Mouse (Mus musculus) adrenal gland, postnatal 36 days (tissue): ENCODE measurements at regions not wholly inside any gene's neighbourhood (a gene's known extent, or its start where the extent isn't known, plus 50 kb on each side); places are given as distances from the start of the nearest gene placed in this dataset.

Experiments
- DNase-seq, 2 experiments: peaks; one replicate each; pipeline ENCODE4 v3.0.0; 2021; ENCODE audit warnings: mixed read lengths in 1 of 2

DNA sequence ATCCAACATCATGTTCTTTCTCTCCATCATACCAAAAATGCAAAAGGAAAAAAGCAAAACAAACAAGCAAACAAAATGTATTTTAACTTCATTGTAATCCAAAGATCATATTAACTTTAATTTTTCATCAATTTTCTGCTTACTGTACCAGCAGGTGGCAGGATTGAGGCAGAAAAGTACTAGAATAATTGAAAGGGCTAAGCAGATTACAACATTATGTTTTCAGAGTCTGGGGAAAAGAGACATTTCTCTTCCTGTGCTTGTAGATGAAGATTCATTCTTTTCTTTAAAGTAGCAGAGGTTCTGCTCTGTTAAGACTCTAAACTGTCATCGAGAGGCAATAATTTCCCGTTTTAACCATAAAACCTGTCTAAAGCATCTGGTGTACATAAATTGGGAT is 394.7 kb upstream of the Slitrk6 start:
- peak in 1 of 2 experiments; percentile 3 for DNase-seq

DNA sequence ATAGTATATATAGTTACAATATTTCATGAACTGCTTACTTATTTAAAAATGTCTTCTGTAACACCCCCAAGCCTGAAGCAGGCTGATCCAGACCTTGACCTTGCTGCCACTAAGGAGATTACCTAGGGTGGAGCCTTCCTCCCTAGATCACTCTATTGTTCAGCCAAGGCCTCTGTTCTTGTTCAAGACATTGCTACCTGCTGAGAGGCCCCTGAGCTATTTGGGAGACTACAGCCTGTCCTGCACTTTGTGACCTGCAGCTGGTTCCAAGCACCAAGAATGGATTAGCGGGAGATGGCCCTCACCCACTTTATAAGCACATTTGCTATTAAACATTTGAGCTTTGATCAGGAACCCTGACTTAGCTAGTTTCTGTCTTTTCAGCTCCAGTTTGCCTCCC is 361.7 kb upstream of the Slitrk6 start:
- no peak for DNase-seq

DNA sequence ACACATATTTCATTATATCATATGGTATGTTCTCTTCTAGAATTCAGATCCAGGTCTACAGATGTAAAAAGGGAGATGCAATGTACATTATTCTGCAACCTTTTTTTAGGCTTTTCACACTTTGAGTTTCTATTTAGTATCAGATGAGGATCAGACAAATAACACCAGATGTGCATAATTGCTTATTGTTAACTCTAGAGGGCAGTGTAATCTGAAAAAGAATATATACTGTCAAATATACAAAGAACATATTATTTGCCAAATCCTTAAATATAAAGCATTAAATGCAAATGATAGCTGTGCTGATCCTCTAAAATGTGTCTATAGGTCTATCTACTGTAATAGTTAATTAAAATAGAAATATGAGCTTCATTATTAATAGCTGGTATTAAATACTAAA is 348.6 kb upstream of the Slitrk6 start:
- no peak for DNase-seq

DNA sequence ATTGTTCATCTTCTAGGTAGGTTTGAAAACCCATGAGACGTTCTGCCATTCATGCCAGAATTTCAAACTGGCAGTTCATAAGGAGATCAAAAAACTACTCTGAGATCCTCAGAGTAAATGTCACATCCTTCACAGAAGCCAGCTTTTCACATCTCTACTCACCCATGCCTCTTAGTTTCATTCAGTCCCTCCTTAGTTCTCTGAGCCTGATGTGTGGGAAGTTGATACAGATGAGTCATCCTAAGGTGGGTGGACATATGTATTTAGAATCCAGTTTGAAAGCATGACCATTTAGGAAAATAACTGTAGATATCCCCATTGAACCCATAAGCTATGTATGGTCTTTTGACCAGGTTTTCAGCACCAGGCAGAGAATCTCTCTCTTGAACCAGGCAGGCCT is 345.3 kb upstream of the Slitrk6 start:
- no peak for DNase-seq

DNA sequence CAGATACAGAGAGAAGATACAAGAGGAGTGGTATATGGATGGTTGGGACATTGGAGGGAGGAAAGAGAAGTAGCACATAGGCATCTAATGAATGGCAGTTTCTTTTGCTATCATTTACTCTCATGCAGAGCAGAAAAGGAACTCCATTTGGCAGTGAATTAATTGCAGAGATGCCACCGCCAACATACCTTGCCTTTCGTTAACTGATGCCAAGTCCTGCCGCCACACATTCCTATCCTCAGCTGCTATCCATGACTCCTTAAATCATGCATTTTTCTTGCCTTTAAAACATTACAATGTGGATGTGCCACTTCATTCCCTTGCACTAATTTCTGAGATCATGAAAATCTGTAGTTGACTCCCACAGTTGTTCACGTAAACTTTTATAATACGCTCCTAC is 341.3 kb upstream of the Slitrk6 start:
- DNase-seq, result no peak

DNA sequence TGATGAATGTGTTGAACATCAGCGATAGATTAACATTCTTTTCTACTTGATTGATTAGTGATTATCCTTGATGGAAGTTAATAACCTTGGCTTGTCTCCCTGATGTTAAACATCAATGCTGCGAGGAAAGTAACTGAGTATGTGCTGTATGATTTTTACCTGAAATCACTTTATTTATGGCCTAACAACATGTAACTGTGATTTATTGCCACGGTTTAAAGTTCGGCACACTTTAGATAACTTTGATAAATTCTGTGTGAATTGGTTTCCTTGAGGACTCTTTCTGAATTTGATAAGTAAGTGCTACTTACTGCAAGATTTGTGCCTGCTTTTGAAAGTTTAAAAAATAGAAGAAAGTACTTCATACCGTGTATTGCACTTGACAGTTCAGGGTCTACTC is 319.6 kb upstream of the Slitrk6 start:
- no peak for DNase-seq

DNA sequence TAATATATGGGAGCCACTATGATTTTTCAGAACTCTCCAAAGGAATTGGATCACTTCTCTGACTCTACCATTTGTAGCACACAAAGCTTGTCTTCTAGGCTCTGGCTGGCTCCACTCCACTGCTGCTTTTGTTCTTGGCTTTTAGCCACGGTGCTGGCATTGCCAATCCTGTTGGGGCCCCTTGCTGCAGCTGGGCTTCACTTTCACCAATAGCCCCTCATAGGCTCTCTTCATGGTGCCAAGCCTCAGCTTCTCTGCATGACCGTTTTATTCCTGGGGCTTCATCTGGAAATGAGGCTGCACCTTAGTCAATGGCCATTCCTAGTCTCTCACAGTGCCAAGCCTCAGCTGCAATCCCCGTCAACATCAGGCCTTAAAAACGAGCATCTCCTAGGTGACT is 318.6 kb upstream of the Slitrk6 start:
- no peak for DNase-seq
